Mouse (Mus musculus) G1E-ER4 (cell line): ENCODE measurements around the gene Polr3b. TPM values are rescaled to one million over a fixed set of nuclear protein-coding genes. Genes with fewer than 3 reads are reported as not detected.

Source experiments
- GATA1 ChIP-seq: IDR thresholded peaks from one replicate; pipeline ENCODE4 v1.8.0; 2012; ENCODE audit warnings: low read length, inconsistent platforms
- polyA plus RNA-seq: library from polyadenylated mRNA; stranded (reverse); fragments of >175 nt; gene quantifications from 2 replicates; pipeline ENCODE4 v1.2.3, GENCODE M21; 2012

The Polr3b gene
- polyA plus RNA-seq, 1 experiment: 6.4 TPM

- TF ChIP-seq GATA1: no peak
These were observed 56.3 kb downstream of the Polr3b start for GRCm38 (mm10) chr10:84678441-84678840.

DNA sequence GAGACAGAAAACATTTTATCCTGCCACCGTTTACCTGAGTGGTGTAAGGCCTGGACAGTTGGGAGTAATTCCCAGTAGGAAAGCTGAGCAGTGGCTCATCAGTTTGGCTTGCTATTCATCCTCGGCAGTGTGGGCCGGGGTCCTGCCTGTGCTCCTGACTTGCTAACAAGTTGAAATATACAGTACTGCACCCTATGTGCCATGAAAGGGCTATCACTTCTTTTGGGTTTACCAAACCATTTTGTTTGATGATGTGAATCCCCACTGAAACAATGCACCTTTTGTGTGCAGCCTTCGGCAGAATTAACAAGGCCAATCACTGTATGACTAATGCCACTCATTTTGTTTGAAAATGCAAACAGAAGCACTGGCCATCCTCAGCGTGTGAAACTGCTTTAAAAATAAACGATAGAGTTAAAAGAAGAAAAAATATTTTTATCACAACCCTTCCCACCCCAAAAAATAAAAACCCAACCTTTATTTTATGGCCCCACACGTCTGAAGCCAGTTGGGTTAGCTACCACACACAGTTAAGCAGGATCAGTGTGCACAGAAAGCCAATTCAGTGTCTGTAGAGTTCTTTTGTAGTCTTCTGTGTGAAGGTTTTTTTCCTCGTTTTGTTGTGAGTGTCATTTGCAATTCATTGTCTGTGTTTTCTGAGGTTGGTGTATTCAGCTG is 63.5 kb downstream of the Polr3b start:
- TF ChIP-seq GATA1: no peak

- TF ChIP-seq GATA1: no peak
These were observed 64.0 kb downstream of the Polr3b start for GRCm38 (mm10) chr10:84686122-84686497.

DNA sequence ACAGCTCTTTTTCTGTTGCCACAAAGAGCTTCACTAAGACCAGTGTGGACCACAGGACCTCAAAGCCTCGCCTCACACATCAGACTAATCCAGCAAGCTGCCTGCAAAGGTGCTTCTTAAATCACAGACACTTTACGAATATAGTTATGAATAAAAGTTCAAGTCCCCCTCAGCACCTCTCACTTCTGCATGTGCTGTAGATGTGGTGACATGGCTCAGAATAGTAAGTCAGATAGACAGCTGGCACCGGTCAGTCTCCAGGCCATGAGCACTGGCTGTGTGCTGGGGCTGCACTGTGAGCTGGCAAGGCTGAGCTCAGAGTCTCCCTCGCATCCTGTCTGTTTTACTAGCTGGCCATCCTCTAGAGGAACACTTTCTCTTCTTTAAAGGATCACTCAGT is 64.6 kb downstream of the Polr3b start:
- no peak for TF ChIP-seq GATA1

GRCm38 (mm10) chr10:84687736-84688135 is 65.6 kb downstream of the Polr3b start:
- no peak for TF ChIP-seq GATA1

GRCm38 (mm10) chr10:84689846-84690245 is 67.8 kb downstream of the Polr3b start:
- no peak for TF ChIP-seq GATA1

DNA sequence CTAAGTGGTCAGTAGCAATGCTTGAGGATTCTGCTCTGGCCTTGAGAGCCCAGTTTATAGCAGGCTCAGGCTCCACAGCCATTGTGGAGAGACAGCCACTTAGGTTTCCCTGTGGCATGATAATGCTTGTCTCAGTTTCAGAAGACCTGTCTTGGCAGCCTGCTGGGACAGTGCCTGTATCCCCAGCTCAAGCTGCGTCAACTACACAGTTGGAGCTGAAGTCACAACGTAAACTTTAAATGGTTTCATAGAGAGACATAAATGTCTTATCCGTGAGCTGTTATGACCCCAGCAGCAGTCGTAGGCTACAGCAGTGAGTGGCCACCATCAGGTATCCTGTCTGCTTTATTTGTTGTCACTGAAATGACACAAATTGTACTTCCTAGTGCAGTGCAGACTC is 68.7 kb downstream of the Polr3b start:
- TF ChIP-seq GATA1: no peak

DNA sequence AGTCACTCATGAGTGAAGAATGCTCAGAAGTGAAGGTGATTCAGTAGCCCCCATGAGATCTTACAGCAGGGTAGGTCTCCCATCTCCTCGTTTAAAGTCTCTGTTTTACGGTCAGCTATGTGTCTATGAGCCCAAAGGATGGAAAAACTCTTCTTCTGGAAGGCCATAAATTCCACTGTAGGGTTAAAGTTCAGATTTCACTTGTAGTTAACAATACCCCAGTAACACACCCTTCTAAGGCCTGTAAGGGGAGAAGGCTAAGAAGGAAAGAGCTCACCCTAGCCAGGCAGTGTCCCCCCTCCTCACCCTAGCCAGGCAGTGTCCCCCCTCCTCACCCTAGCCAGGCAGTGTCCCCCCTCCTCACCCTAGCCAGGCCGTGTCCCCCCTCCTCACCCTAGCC is 69.6 kb downstream of the Polr3b start:
- TF ChIP-seq GATA1: no peak

GRCm38 (mm10) chr10:84693841-84694638 is 71.9 kb downstream of the Polr3b start:
- TF ChIP-seq GATA1: no peak

GRCm38 (mm10) chr10:84700236-84700987 is 78.3 kb downstream of the Polr3b start:
- TF ChIP-seq GATA1: peak; percentile 64

DNA sequence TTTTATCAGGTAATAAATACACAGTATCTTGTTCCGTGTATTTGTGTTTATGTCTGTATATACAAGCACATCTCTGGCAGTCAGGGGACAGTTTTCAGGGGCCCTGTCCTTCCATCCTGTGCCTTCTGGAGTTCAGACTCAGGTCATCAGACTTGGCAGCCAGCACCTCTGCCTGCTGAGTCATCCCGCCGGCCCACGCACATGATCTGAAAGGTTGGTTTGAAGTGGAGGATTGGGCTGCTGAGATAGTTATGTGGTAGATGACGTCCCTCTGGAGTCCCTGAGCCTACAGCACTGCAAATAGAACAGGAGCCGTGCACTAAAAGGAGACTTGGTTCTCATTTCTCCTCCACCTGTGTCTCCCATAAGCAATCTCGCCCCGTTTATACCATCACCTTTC is 79.0 kb downstream of the Polr3b start:
- TF ChIP-seq GATA1: peak; percentile 43

GRCm38 (mm10) chr10:84702115-84702514 is 80.0 kb downstream of the Polr3b start:
- no peak for TF ChIP-seq GATA1

GRCm38 (mm10) chr10:84704594-84704993 is 82.5 kb downstream of the Polr3b start:
- no peak for TF ChIP-seq GATA1

DNA sequence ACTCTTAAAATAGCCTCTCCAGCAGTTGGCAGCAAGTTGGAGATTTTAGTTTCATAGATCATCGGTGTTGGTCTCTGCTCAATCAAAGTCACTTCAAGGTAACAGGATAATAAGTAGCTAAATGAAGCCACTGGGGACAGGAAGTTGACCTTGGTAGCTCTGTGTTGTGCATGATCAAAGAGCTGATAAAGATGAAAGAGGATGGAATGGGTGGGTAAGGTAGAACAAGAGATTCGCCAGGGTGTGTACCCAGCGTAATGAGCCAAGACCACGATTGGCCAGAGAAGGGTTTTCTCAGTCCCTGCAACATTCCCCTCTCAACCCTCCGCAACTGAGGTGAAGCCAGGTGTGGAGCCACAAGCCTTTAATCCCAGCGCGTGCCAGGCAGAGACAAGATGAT is 83.1 kb downstream of the Polr3b start:
- no peak for TF ChIP-seq GATA1

DNA sequence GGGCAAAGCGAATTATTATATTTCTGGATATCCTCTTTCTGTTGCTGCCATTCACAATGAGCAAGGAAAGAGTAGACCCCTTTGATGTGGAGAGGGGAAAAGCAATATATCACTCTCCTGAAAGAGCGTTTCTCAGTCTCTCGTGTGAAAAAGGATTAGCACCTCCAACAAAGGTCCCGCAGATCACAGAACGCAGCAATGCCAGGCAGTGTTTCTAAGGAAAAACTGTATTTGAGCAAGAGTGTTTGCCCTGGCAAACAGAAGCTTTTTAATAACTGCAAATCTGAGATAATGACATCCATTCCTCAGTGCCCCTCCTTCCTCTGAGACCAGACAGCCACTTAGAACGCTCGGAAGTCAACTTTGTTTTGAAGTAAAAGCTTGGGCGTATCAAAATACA is 84.5 kb downstream of the Polr3b start:
- TF ChIP-seq GATA1: no peak

GRCm38 (mm10) chr10:84707226-84707625 is 85.1 kb downstream of the Polr3b start:
- no peak for TF ChIP-seq GATA1
